Mouse (Mus musculus) heart, adult 18-20 months (tissue): ENCODE data around the gene Gm9945. TPM values are rescaled to one million over a fixed set of nuclear protein-coding genes. Genes with fewer than 3 reads are reported as not detected.

Experiments used
- DNase-seq, 2 experiments: peaks; one replicate each; pipeline ENCODE4 v3.0.0; 2021 to 2022; ENCODE audit warnings: mixed read lengths in 1 of 2
- total RNA-seq, 2 experiments: library from RNA; stranded (reverse); gene quantifications; 2 replicates each; pipeline ENCODE4 v1.2.3; 2021

The Gm9945 gene
- total RNA-seq, 2 experiments from 2014 or later: not detected

GRCm38 (mm10) chr11:53493243-53493955 lies 13.4 kb downstream of the Gm9945 start:
- DNase-seq: no peak

DNA sequence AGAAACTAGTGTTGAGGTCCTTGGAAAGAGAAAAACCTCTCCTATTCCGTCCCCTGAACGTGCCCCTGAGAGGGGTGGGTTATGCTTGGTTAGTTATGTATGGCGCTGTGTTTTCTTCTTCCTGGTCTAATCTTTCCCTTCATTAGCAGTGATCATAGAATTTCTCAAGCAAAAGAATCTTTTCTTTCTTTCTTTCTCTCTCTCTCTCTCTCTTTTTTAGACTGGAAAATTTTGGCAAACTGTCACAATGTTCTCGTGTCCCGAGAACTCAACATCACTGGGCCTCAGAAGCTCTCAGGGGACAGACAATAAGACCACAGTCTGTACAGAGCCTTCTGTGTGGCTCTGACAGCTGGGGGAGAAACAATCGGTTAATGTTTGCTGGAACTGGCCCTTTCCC lies 15.5 kb downstream of the Gm9945 start:
- peak; percentile 42 to 61 for DNase-seq

DNA sequence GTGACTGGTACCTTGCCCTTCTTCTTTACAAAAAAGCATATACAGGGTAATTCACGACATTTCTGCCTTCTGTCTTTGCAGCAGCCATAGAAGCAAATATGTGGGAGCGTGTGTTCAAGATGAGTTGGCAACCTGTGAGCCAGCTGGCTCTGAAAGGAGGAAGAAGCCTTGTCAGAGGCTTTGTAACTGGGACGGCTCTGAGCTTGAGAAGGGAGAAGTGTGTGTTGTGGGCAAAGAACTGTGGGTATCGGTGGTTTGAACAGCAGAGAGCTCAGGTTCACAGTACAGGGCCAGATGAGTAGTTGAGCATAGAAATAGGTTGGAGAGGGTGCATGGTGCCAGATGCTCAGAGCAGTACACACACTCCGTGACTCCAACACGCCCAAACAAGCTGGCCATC lies 17.0 kb downstream of the Gm9945 start:
- peak in 1 of 2 experiments; percentile 35 for DNase-seq

DNA sequence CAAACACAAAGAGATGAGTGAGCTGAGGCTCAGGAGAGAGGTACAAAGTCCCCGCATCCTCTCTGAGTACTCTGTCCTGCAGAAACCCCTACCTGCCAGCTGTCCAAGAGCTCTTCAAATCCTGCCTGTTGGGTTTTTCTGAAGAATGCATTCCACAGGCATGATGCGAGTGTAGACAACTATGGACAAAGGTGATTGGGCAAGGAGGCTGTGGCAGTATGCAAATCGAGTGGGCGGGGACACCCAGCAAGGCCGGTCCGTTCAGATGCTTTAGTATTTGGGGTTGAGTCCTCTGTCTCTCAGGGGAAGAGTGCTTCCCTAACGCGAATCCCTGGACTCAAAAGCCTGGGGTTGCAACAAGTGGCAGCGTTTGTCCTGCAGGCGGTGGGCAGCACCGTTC lies 20.6 kb downstream of the Gm9945 start:
- peak in 1 of 2 experiments; percentile 45 for DNase-seq

- DNase-seq: no peak
Observed at GRCm38 (mm10) chr11:53502039-53502765, 22.2 kb downstream of the Gm9945 start.

DNA sequence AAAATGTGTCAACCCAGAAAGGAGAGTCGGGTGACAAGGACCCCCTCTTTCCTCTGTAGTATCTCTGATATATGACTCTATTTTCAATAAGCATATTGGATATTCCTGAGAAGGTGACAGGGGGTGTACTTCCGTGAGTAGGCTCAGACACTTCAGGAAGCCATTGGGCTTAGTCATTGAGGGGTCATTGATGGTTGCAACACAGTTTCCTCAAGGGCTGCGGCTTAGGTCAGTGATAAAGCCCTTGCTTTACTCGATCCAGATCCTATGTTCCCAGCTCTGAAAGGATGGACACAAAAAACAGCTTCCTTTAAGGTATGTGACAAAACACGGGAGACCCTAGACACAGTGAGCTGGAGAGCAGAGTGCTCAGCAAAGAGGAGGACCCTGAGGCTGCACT lies 23.8 kb downstream of the Gm9945 start:
- no peak for DNase-seq

GRCm38 (mm10) chr11:53504376-53504775 lies 24.4 kb downstream of the Gm9945 start:
- no peak for DNase-seq

GRCm38 (mm10) chr11:53505026-53505663 lies 25.2 kb downstream of the Gm9945 start:
- no peak for DNase-seq

- peak; percentile 64 to 72 for DNase-seq
Observed at GRCm38 (mm10) chr11:53507098-53507805, 27.3 kb downstream of the Gm9945 start.

DNA sequence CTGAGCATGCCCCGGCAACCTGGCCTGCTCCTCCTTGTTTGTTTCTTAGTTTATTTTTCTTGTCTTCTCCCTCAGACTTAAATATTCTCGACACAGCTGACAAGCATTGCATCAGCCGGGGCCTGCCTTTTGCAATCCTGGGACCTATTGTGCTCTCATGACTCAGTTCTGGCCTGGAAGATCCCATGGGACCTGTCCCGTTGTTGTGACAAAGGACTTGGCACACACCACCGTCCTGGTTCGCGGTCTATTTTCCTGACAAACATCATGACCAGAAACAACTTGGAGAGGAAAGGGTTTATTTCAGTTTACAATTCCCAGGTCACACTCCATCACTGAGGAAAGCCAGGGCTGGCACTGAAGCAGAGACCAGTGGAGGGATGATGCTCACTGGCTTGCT lies 28.2 kb downstream of the Gm9945 start:
- DNase-seq: peak; percentile 84 to 91

GRCm38 (mm10) chr11:53508591-53508990 lies 28.6 kb downstream of the Gm9945 start:
- peak in 1 of 2 experiments; percentile 43 for DNase-seq

DNA sequence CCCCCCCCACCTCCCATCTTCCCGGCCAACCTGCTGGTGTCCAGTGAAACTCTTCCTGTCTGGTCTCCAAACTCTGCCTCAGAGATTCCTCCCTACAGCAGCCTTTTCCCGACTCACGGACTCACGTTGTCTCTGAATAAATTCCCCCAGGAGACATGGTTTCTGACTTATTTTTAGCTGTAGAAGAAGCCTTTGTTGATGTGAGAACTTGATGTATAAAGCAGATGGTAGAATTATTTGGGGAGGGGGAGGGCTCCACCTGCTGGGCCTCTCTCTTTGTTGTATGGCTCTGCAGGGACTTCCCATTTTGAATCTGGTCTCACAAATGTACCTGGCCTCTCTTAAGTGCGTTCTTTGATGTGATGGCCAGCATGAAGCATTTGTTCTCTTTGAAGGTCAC lies 30.4 kb downstream of the Gm9945 start:
- peak in 1 of 2 experiments; percentile 43 for DNase-seq

DNA sequence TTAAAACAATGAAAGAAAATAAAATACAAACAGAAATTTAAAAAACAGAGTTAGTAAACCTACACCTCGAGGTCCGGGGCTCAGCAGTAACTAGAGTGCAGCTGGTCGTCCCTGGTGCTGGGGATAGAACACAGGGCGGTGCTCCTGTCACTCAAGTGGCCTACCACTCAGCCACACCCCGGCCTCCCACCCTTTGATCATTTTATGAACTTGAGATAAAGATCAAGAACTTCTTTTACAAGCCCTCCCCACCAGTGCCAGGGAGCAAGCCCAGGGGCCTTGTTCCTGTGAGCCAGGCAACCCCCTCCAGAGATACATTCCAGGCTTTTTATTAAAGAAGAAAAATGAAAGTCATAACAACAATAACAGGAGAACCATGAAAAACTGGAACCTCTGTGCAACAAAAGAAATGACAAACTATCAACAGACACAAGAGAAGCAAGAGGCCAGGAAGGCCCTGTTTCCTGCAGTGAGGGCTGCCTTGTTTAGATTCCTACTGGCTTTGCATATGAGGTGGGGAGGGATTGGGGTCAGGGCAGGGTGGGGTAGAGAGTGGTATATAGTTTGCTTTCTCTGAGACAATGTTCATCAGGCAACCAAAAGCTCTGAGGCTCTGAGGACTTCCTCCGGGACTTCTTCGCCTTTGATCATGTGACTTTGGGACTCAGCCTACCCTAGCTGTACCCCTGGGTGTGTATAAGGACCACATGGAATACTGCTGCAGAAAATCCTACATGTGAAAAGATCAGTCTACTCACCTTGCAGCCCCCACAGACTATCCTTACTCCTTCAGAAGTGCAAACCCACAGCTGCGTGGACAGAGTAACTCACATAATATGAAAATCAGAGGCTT lies 37.0 kb downstream of the Gm9945 start:
- DNase-seq: no peak

DNA sequence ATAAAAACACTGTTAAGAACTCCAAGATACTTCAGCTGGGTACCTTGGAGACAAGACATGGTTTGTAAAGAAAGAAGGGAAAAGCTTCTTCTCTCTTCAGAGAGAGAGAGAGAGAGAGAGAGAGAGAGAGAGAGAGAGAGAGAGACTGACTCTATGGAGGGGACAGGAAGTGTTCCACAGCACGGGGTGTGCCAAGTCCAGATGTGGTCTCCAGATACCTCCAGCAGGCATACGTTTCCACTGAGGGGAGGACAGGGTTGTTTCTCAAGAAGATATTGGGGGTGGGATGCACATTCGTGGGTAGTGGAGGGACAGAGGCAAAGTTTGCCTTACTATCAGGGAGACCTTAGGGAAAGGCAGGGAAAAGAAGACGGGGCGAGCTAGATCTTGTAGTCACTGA lies 38.8 kb downstream of the Gm9945 start:
- DNase-seq: no peak

GRCm38 (mm10) chr11:53519207-53520121 lies 39.5 kb downstream of the Gm9945 start, which contains the start of gene Sept8:
Gene Sept8, plus strand, starts transcription at chr11:53519257.
- DNase-seq: peak; percentile 81 to 82

GRCm38 (mm10) chr11:53520122-53520978 lies 40.4 kb downstream of the Gm9945 start:
- peak; percentile 85 to 89 for DNase-seq

GRCm38 (mm10) chr11:53521120-53521820 lies 41.3 kb downstream of the Gm9945 start:
- peak; percentile 30 to 55 for DNase-seq

DNA sequence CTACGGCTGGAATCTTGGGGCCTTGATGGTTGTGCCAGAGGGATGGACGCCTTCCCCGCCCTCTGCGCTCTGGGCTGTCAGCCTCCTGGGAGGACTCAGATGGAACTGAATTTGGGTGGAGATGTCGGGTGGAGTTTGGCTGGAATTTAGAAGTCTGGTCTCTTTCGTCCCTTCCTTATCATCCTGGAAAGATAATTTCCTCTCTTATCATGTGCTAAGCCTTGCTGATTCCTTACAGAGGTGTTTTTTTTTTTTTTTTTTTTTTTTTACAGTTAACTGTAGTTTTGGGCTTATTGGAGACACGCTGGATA lies 41.8 kb downstream of the Gm9945 start:
- peak; percentile 71 to 87 for DNase-seq

- DNase-seq: no peak
Observed at GRCm38 (mm10) chr11:53522362-53522761, 42.4 kb downstream of the Gm9945 start.
